Mouse (Mus musculus) cortical plate, adult 2 months (tissue): ENCODE data around the gene Olfr1317. TPM values are rescaled to one million over a fixed set of nuclear protein-coding genes. Genes with fewer than 3 reads are reported as not detected.

ENCODE experiments used
- H3K27ac ChIP-seq: fragments of 200-500 bp; 2 replicates; pipeline ENCODE4 v1.5.1; 2012; ENCODE audit warnings: low read length, control low read depth, inconsistent platforms; ENCODE audit not compliant: insufficient read depth
- H3K4me1 ChIP-seq: fragments of 200-500 bp; 2 replicates; pipeline ENCODE4 v1.6.1; 2011; ENCODE audit warnings: low read length; ENCODE audit not compliant: control insufficient read depth, insufficient read depth
- H3K4me3 ChIP-seq: fragments of 200-500 bp; 2 replicates; pipeline ENCODE4 v1.5.1; 2011; ENCODE audit warnings: mild to moderate bottlenecking, low read length, control low read depth; ENCODE audit not compliant: insufficient read depth
- CTCF ChIP-seq: fragments of 200-500 bp; IDR thresholded peaks from 2 replicates; pipeline ENCODE4 v1.5.1; 2011; ENCODE audit warnings: mild to moderate bottlenecking, control low read depth, low read length; ENCODE audit not compliant: insufficient read depth; ENCODE audit errors: extremely low read depth
- POLR2A ChIP-seq: fragments of 200-500 bp; IDR thresholded peaks from 2 replicates; pipeline ENCODE4 v1.6.1; 2011; ENCODE audit warnings: mild to moderate bottlenecking, low read length, control low read depth; ENCODE audit not compliant: insufficient read depth; ENCODE audit errors: extremely low read depth
- polyA plus RNA-seq: library from polyadenylated mRNA; depleted of rRNA; stranded (reverse); fragments of >200 nt; gene quantifications from 2 replicates; pipeline ENCODE4 v1.2.3, GENCODE M21; 2012; rRNA removed

The Olfr1317 gene
- polyA plus RNA-seq, result not detected in 2 replicates

- no peak within 1 kb of the TSS for H3K4me3 ChIP-seq
- no peaks in the 10 kb centered on the region for H3K4me1 ChIP-seq
- H3K27ac ChIP-seq, result no peak within 1 kb of the TSS
- TF ChIP-seq CTCF (no peak), POLR2A (no peak)
These were observed at the start of gene Olfr1317 for GRCm38 (mm10) chr2:112140029-112140428. TSS of gene Olfr1317 (plus strand) at chr2:112140329.

- H3K4me1 ChIP-seq, result no peaks in the 10 kb centered on the region
- no peak within 1 kb of the TSS for H3K4me3 ChIP-seq
- TF ChIP-seq CTCF (no peak), POLR2A (no peak)
- no peak within 1 kb of the TSS for H3K27ac ChIP-seq
These were observed 43.4 kb upstream of the Olfr1317 start, which contains the start of gene Olfr1314 for GRCm38 (mm10) chr2:112096681-112097080. TSS of gene Olfr1314 (minus strand) at chr2:112096781.

GRCm38 (mm10) chr2:112115340-112115739 is 24.8 kb upstream of the Olfr1317 start, which contains the start of gene Olfr1315-ps1:
TSS of gene Olfr1315-ps1 (minus strand) at chr2:112115440.
- no peak within 1 kb of the TSS for H3K4me3 ChIP-seq
- H3K27ac ChIP-seq, result no peak within 1 kb of the TSS
- no peaks in the 10 kb centered on the region for H3K4me1 ChIP-seq
- TF ChIP-seq CTCF, result no peak
- no peak for TF ChIP-seq POLR2A

GRCm38 (mm10) chr2:112134877-112135276 is 5.3 kb upstream of the Olfr1317 start, which contains the start of gene Olfr1316:
TSS of gene Olfr1316 (minus strand) at chr2:112134977.
- H3K27ac ChIP-seq, result no peak within 1 kb of the TSS
- H3K4me3 ChIP-seq, result no peak within 1 kb of the TSS
- no peaks in the 10 kb centered on the region for H3K4me1 ChIP-seq
- no peak for TF ChIP-seq POLR2A
- TF ChIP-seq CTCF, result no peak

GRCm38 (mm10) chr2:112153898-112154297 is 13.8 kb downstream of the Olfr1317 start, which contains the start of gene Olfr1318:
TSS of gene Olfr1318 (plus strand) at chr2:112154198.
- Histone ChIP-seq H3K4me3 (no peak within 1 kb of the TSS), H3K4me1 (no peaks in the 10 kb centered on the region), H3K27ac (no peak within 1 kb of the TSS)
- TF ChIP-seq POLR2A (no peak), CTCF (no peak)

Other genes starting within 250 kb of the Olfr1317 start
- gene Olfr1306, start 224.1 kb upstream of the Olfr1317 start, polyA plus RNA-seq, result not detected in 2 replicates
- gene Olfr1307, start 190.9 kb upstream of the Olfr1317 start, polyA plus RNA-seq, result not detected in 2 replicates
- gene Olfr1308, start 175.4 kb upstream of the Olfr1317 start, polyA plus RNA-seq, result not detected in 2 replicates
- gene Olfr1309, start 150.0 kb upstream of the Olfr1317 start, polyA plus RNA-seq, result not detected in 2 replicates
- gene Olfr1310, start 127.6 kb upstream of the Olfr1317 start, polyA plus RNA-seq, result not detected in 2 replicates
- not detected in 2 replicates for gene Olfr1311, start 115.9 kb upstream of the Olfr1317 start, polyA plus RNA-seq
- not detected in 2 replicates for gene Olfr1312, start 90.1 kb upstream of the Olfr1317 start, polyA plus RNA-seq
- gene Olfr1313, start 62.5 kb upstream of the Olfr1317 start, polyA plus RNA-seq, result not detected in 2 replicates
- gene Olfr1314, start 43.5 kb upstream of the Olfr1317 start, polyA plus RNA-seq, result not detected in 2 replicates
- gene Olfr1315-ps1, start 24.9 kb upstream of the Olfr1317 start, polyA plus RNA-seq, result not detected in 2 replicates
- gene Olfr1316, start 5.4 kb upstream of the Olfr1317 start, polyA plus RNA-seq, result not detected in 2 replicates
- not detected in 2 replicates for gene Olfr1318, start 13.9 kb downstream of the Olfr1317 start, polyA plus RNA-seq
- gene Lpcat4, start 99.1 kb downstream of the Olfr1317 start, polyA plus RNA-seq, result 332 and 337 TPM in 2 replicates
- gene Nutm1, start 119.0 kb downstream of the Olfr1317 start, polyA plus RNA-seq, result 0.08 and 0.10 TPM in 2 replicates
- gene Nop10, start 121.6 kb downstream of the Olfr1317 start, polyA plus RNA-seq, result 92.6 and 101 TPM in 2 replicates
- gene Slc12a6, start 125.5 kb downstream of the Olfr1317 start, polyA plus RNA-seq, result 109 and 113 TPM in 2 replicates
- 0.13 and 0.15 TPM in 2 replicates for gene Gm21985, start 126.0 kb downstream of the Olfr1317 start, polyA plus RNA-seq
- gene Emc4, start 227.7 kb downstream of the Olfr1317 start, polyA plus RNA-seq, result 222 and 230 TPM in 2 replicates
- gene Katnbl1, start 238.9 kb downstream of the Olfr1317 start, polyA plus RNA-seq, result 10.9 and 11.5 TPM in 2 replicates